ENCODE assay signal across 8 mouse cellular contexts in genomic region chr1:88699856-88700791, GRCm38 (mm10). TPM values are rescaled to one million over a fixed set of nuclear protein-coding genes. Genes with fewer than 3 reads are reported as not detected.
DNase-seq lines count a peak whose midpoint lies in the region; ATAC-seq and TF ChIP-seq lines count a peak whose summit lies in the region.

No protein-coding gene starts in this region.

- H3K9me3 ChIP-seq in heart, embryonic 10.5 days = no peaks in the 10 kb centered on the region
- H3K9me3 ChIP-seq in kidney, embryonic 14.5 days (ENCODE audit: control insufficient read depth, low read length) = no peaks in the 10 kb centered on the region
- no peaks in the 10 kb centered on the region for H3K9me3 ChIP-seq in stomach, postnatal 0 days (ENCODE audit: control insufficient read depth, low read length)

- H3K36me3 ChIP-seq in heart, embryonic 10.5 days = peaks cover 5% of the 10 kb centered on the region
- H3K36me3 ChIP-seq in kidney, embryonic 14.5 days (ENCODE audit: control insufficient read depth, insufficient read depth, low read length) = peaks cover 8% of the 10 kb centered on the region; the same call in 1 of the 2 replicates
- no peaks in the 10 kb centered on the region for H3K36me3 ChIP-seq in stomach, postnatal 0 days (ENCODE audit: control insufficient read depth, insufficient read depth, low read length)

- peak overlapping the region; percentile 96 for H3K9ac ChIP-seq in kidney, embryonic 14.5 days (ENCODE audit: low read depth, low read length)
- peak overlapping the region; percentile 85 for H3K9ac ChIP-seq in stomach, postnatal 0 days (ENCODE audit: low read length)

- no peaks in the 10 kb centered on the region for H3K27me3 ChIP-seq in heart, embryonic 10.5 days (ENCODE audit: insufficient read depth, poor library complexity, severe bottlenecking)
- no peaks in the 10 kb centered on the region for H3K27me3 ChIP-seq in kidney, embryonic 14.5 days (ENCODE audit: control insufficient read depth, insufficient read depth, low read length)
- H3K27me3 ChIP-seq in stomach, postnatal 0 days (ENCODE audit: control insufficient read depth, insufficient read depth, low read length) = no peaks in the 10 kb centered on the region

- peak overlapping the region; percentile 85 for H3K4me3 ChIP-seq in heart, embryonic 10.5 days
- H3K4me3 ChIP-seq in kidney, embryonic 14.5 days (ENCODE audit: low read length) = peak overlapping the region; percentile 88
- H3K4me3 ChIP-seq in stomach, postnatal 0 days (ENCODE audit: low read depth, low read length) = peak overlapping the region; percentile 80

- WGBS in heart, embryonic 10.5 days = 10% methylated on average over 25 of the region's 25 CpGs
- WGBS in kidney, embryonic 14.5 days = 4% methylated on average over 25 of the region's 25 CpGs
- 15% methylated on average over 25 of the region's 25 CpGs for WGBS in stomach, postnatal 0 days

- TF ChIP-seq EP300 in stomach, postnatal 0 days (optimal IDR thresholded peaks at IDR 0.05) = no peak

- peaks cover 22% of the 10 kb centered on the region for H3K4me1 ChIP-seq in heart, embryonic 10.5 days
- H3K4me1 ChIP-seq in kidney, embryonic 14.5 days (ENCODE audit: control insufficient read depth, insufficient read depth, low read length) = peaks cover 13% of the 10 kb centered on the region
- peaks cover 5% of the 10 kb centered on the region for H3K4me1 ChIP-seq in stomach, postnatal 0 days (replicated peaks; ENCODE audit: control insufficient read depth, insufficient read depth)

- H3K4me2 ChIP-seq in kidney, embryonic 14.5 days (replicated peaks; ENCODE audit: low read depth, low read length) = peak overlapping the region; percentile 79
- peak overlapping the region; percentile 92 for H3K4me2 ChIP-seq in stomach, postnatal 0 days (replicated peaks; ENCODE audit: low read depth)

- ATAC-seq in kidney, embryonic 14.5 days (ENCODE audit: low FRiP score, low TSS enrichment) = no peak
- ATAC-seq in stomach, postnatal 0 days (ENCODE audit: low FRiP score, low TSS enrichment) = no peak
- ATAC-seq in megakaryocyte-erythroid progenitor cell, adult 5-6 weeks (replicated peaks; ENCODE audit: low FRiP score, low TSS enrichment, poor library complexity, severe bottlenecking) = no peak

- TF ChIP-seq CTCF in stomach, postnatal 0 days (IDR thresholded peaks at IDR 0.05; ENCODE audit: low read depth) = no peak

- DNase-seq in ovary, postnatal 36 days (ENCODE audit: low spot score) = peak; percentile 25
- no peak for DNase-seq in ovary, adult 18-20 months (ENCODE audit: low spot score)
- DNase-seq in cerebellum, adult 9-11 months = peak; percentile 77
- DNase-seq in heart, embryonic 10.5 days (ENCODE audit: low spot score) = peak; percentile 79
- peak; percentile 36 for DNase-seq in lung, postnatal 14 days
- DNase-seq in stomach, postnatal 0 days (ENCODE audit: low spot score) = peak; percentile 48

- H3K27ac ChIP-seq in heart, embryonic 10.5 days = peak overlapping the region; percentile 95
- peak overlapping the region; percentile 97 for H3K27ac ChIP-seq in kidney, embryonic 14.5 days (ENCODE audit: low read depth, low read length)
- H3K27ac ChIP-seq in stomach, postnatal 0 days (replicated peaks) = no peak overlapping the region

RNA-seq across cellular contexts. Expression of gene Arl4c, which starts 1.9 kb away (rescaled TPM):
- polyA plus RNA-seq in heart, embryonic 10.5 days (2016; fragmentation: Nextera tagmentation; extraction: Ambion mirVana) = 9.2 and 16.0 TPM in 2 replicates
- 13.7 and 14.7 TPM in 2 replicates for polyA plus RNA-seq in kidney, embryonic 14.5 days (2014; fragmentation: Nextera tagmentation; extraction: Ambion mirVana)
- polyA plus RNA-seq in stomach, postnatal 0 days (2015; fragmentation: Nextera tagmentation; extraction: Ambion mirVana) = 5.7 and 5.8 TPM in 2 replicates
- 0.87 and 1.6 TPM in 2 replicates for total RNA-seq in megakaryocyte-erythroid progenitor cell, adult 5-6 weeks (2014; fragmentation: Nextera tagmentation)
- total RNA-seq in megakaryocyte-erythroid progenitor cell, adult 5-6 weeks (2017) = 3.2 and 5.9 TPM in 2 replicates
